Mouse (Mus musculus): Measurements from ENCODE around the gene Sec22b. TPM values are rescaled to one million over a fixed set of nuclear protein-coding genes. Genes with fewer than 3 reads are reported as not detected.

Sec22b gene
- total RNA-seq, 1 experiment = 44.4 TPM

DNA sequence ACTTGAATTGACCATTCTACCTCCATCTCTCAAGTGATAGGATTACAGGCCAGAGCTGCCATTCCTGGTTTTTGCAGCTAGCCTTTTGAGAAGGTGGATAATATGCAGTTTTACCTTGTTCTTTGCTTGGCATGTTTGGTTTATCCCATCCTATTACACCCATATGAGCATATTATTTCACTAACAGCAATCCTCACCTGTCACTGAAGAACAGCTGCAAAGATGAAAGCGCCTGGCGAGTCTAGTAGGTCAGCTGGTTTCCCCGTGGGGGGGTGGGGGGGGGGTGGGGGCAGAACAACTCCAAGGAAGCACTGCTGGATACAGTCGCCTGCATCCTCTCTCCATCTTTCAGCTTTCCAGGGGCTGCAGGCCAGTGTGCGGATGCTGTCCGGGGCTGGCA, 61.0 kb downstream of the Sec22b start:
- H3K9ac ChIP-seq (ENCODE audit: insufficient read depth, low read depth, low read length, poor library complexity, severe bottlenecking) = no peak overlapping the region
- no peaks in the 10 kb centered on the region for H3K36me3 ChIP-seq (ENCODE audit: control insufficient read depth, insufficient read depth, low read length, poor library complexity, severe bottlenecking)
- H3K4me1 ChIP-seq (ENCODE audit: control insufficient read depth in 2 of 2, insufficient read depth in 2 of 2, low read length in 2 of 2, poor library complexity in 1 of 2) = no peaks in the 10 kb centered on the region
- TF ChIP-seq MAFK (IDR thresholded peaks at IDR 0.05; ENCODE audit: insufficient read depth, low read depth, low read length) = no peak
- no peak for TF ChIP-seq ZC3H11A (IDR thresholded peaks at IDR 0.05; ENCODE audit: borderline replicate concordance, low read depth, low read length)
- no peak for TF ChIP-seq ZNF384 (IDR thresholded peaks at IDR 0.05; ENCODE audit: low read depth, low read length)
- TF ChIP-seq HCFC1 (IDR thresholded peaks at IDR 0.05; ENCODE audit: borderline replicate concordance, insufficient read depth, low read length) = no peak
- TF ChIP-seq CHD2 (IDR thresholded peaks at IDR 0.05; ENCODE audit: low read depth, low read length) = no peak
- H3K9me3 ChIP-seq (ENCODE audit: control insufficient read depth, insufficient read depth, low read depth, low read length) = no peaks in the 10 kb centered on the region
- in situ Hi-C loops (cut with MboI; ENCODE audit: low sequenced_read_pairs in 2 of 2, unreplicated experiment in 2 of 2) = no loop called here
- H3K27ac ChIP-seq (ENCODE audit: insufficient read depth, low read depth, low read length, poor library complexity, severe bottlenecking) = no peak overlapping the region
- DNase-seq (ENCODE audit: low read depth, low spot score) = no peak
- H3K4me3 ChIP-seq (ENCODE audit: insufficient read depth in 1 of 2, low read depth in 1 of 2, low read length in 2 of 2, poor library complexity in 1 of 2, severe bottlenecking in 1 of 2) = no peak overlapping the region

DNA sequence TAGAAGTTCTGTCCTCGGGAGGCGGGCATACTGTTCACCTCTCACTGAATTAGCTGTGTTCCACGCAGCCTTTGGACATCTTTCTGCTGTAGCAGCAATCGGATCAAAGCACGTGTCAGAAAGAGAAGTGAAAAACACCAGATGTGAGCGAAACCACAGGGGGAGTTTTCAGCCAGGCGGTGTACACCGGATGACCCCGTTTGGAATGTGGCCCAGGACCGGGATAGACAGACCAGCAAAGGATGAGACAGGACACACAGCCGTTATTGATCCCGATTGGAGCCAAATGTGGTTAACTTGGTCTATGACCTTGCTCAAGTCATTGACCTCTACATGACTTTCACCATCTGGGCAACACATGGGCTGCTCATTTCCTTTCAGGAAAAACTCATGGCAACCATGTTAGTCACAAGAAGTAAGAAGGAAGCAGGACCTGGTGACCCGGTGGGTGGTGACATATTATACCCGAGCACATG, 63.9 kb downstream of the Sec22b start:
- in situ Hi-C loops (cut with MboI; ENCODE audit: low sequenced_read_pairs in 2 of 2, unreplicated experiment in 2 of 2) = no loop called here
- H3K9me3 ChIP-seq (ENCODE audit: control insufficient read depth, insufficient read depth, low read depth, low read length) = no peaks in the 10 kb centered on the region
- no peaks in the 10 kb centered on the region for H3K4me1 ChIP-seq (ENCODE audit: control insufficient read depth in 2 of 2, insufficient read depth in 2 of 2, low read length in 2 of 2, poor library complexity in 1 of 2)
- TF ChIP-seq CHD2 (IDR thresholded peaks at IDR 0.05; ENCODE audit: low read depth, low read length) = no peak
- TF ChIP-seq MAFK (IDR thresholded peaks at IDR 0.05; ENCODE audit: insufficient read depth, low read depth, low read length) = no peak
- TF ChIP-seq HCFC1 (IDR thresholded peaks at IDR 0.05; ENCODE audit: borderline replicate concordance, insufficient read depth, low read length) = no peak
- no peak for TF ChIP-seq ZNF384 (IDR thresholded peaks at IDR 0.05; ENCODE audit: low read depth, low read length)
- no peak for TF ChIP-seq ZC3H11A (IDR thresholded peaks at IDR 0.05; ENCODE audit: borderline replicate concordance, low read depth, low read length)
- no peak for DNase-seq (ENCODE audit: low read depth, low spot score)
- H3K27ac ChIP-seq (ENCODE audit: insufficient read depth, low read depth, low read length, poor library complexity, severe bottlenecking) = no peak overlapping the region
- no peak overlapping the region for H3K9ac ChIP-seq (ENCODE audit: insufficient read depth, low read depth, low read length, poor library complexity, severe bottlenecking)
- H3K36me3 ChIP-seq (ENCODE audit: control insufficient read depth, insufficient read depth, low read length, poor library complexity, severe bottlenecking) = no peaks in the 10 kb centered on the region
- no peak overlapping the region for H3K4me3 ChIP-seq (ENCODE audit: insufficient read depth in 1 of 2, low read depth in 1 of 2, low read length in 2 of 2, poor library complexity in 1 of 2, severe bottlenecking in 1 of 2)

DNA sequence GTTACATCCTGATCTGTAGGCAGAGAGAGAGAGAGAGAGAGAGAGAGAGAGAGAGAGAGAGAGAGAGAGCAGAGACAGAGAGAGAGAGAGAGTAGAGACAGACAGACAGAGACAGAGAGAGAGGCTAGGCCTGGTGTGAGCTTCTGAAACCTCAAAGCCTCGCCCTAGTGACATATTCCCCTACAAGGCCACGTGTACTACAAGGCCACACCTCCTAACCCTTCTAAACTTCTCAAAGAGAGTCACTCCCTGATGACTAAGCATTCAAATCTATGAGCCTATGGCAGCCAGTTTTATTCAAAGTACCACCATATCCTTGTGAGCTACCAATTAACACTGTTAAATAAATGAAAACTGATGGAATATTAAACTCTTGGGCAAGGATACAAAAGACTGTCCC, 66.6 kb downstream of the Sec22b start:
- Histone ChIP-seq H3K9ac (ENCODE audit: insufficient read depth, low read depth, low read length, poor library complexity, severe bottlenecking) (no peak overlapping the region), H3K36me3 (ENCODE audit: control insufficient read depth, insufficient read depth, low read length, poor library complexity, severe bottlenecking) (no peaks in the 10 kb centered on the region), H3K9me3 (ENCODE audit: control insufficient read depth, insufficient read depth, low read depth, low read length) (no peaks in the 10 kb centered on the region), H3K4me3 (ENCODE audit: insufficient read depth in 1 of 2, low read depth in 1 of 2, low read length in 2 of 2, poor library complexity in 1 of 2, severe bottlenecking in 1 of 2) (no peak overlapping the region), H3K27ac (ENCODE audit: insufficient read depth, low read depth, low read length, poor library complexity, severe bottlenecking) (no peak overlapping the region), H3K4me1 (ENCODE audit: control insufficient read depth in 2 of 2, insufficient read depth in 2 of 2, low read length in 2 of 2, poor library complexity in 1 of 2) (no peaks in the 10 kb centered on the region)
- no peak for DNase-seq (ENCODE audit: low read depth, low spot score)
- TF ChIP-seq ZNF384 (IDR thresholded peaks at IDR 0.05; ENCODE audit: low read depth, low read length) (no peak), CHD2 (IDR thresholded peaks at IDR 0.05; ENCODE audit: low read depth, low read length) (no peak), HCFC1 (IDR thresholded peaks at IDR 0.05; ENCODE audit: borderline replicate concordance, insufficient read depth, low read length) (no peak), ZC3H11A (IDR thresholded peaks at IDR 0.05; ENCODE audit: borderline replicate concordance, low read depth, low read length) (no peak), MAFK (IDR thresholded peaks at IDR 0.05; ENCODE audit: insufficient read depth, low read depth, low read length) (no peak)
- in situ Hi-C loops (cut with MboI; ENCODE audit: low sequenced_read_pairs in 2 of 2, unreplicated experiment in 2 of 2) = no loop called here

DNA sequence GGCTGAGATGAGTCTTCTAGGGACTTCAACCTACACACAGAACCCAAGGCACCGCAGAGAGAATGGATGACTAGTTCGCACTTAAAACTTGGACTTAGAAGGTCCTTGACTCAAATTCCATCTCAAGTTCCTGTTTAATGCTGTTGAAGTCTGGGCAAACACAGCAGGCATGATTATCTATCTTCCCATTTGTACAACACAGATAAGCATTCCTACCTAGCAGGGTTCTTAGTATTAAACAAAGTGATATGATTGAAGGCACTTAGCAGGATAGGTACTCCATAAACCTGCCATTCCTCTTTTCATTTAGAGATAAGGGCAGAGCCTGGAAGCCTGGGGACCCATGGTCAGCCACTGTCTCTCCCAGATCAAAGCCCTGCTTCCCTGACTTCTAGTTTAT, 67.2 kb downstream of the Sec22b start:
- H3K9ac ChIP-seq (ENCODE audit: insufficient read depth, low read depth, low read length, poor library complexity, severe bottlenecking) = no peak overlapping the region
- no peaks in the 10 kb centered on the region for H3K4me1 ChIP-seq (ENCODE audit: control insufficient read depth in 2 of 2, insufficient read depth in 2 of 2, low read length in 2 of 2, poor library complexity in 1 of 2)
- no peaks in the 10 kb centered on the region for H3K36me3 ChIP-seq (ENCODE audit: control insufficient read depth, insufficient read depth, low read length, poor library complexity, severe bottlenecking)
- no peak for DNase-seq (ENCODE audit: low read depth, low spot score)
- no peak for TF ChIP-seq HCFC1 (IDR thresholded peaks at IDR 0.05; ENCODE audit: borderline replicate concordance, insufficient read depth, low read length)
- no peak for TF ChIP-seq ZNF384 (IDR thresholded peaks at IDR 0.05; ENCODE audit: low read depth, low read length)
- no peak for TF ChIP-seq MAFK (IDR thresholded peaks at IDR 0.05; ENCODE audit: insufficient read depth, low read depth, low read length)
- TF ChIP-seq ZC3H11A (IDR thresholded peaks at IDR 0.05; ENCODE audit: borderline replicate concordance, low read depth, low read length) = no peak
- no peak for TF ChIP-seq CHD2 (IDR thresholded peaks at IDR 0.05; ENCODE audit: low read depth, low read length)
- H3K9me3 ChIP-seq (ENCODE audit: control insufficient read depth, insufficient read depth, low read depth, low read length) = no peaks in the 10 kb centered on the region
- H3K4me3 ChIP-seq (ENCODE audit: insufficient read depth in 1 of 2, low read depth in 1 of 2, low read length in 2 of 2, poor library complexity in 1 of 2, severe bottlenecking in 1 of 2) = no peak overlapping the region
- in situ Hi-C loops (cut with MboI; ENCODE audit: low sequenced_read_pairs in 2 of 2, unreplicated experiment in 2 of 2) = no loop called here
- no peak overlapping the region for H3K27ac ChIP-seq (ENCODE audit: insufficient read depth, low read depth, low read length, poor library complexity, severe bottlenecking)

DNA sequence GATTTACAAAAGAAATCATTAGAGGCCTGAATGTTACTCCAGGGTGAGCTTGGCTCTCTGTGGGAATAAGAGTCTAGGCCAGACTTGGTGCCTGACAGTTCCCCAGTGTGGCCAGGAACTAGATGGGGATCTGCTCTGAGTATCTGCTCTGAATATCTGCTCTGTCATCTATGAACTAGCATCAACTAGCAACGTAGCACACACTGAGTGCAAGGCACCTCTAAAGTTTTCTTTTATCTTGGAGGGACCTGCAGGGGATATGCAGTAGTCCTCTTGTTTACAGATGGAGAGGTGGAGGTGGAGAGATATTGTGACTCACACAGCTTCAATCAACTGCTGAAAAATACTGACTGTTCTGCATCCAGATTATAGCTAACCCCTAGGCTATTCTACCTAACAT, 68.0 kb downstream of the Sec22b start:
- Histone ChIP-seq H3K9me3 (ENCODE audit: control insufficient read depth, insufficient read depth, low read depth, low read length) (no peaks in the 10 kb centered on the region), H3K4me1 (ENCODE audit: control insufficient read depth in 2 of 2, insufficient read depth in 2 of 2, low read length in 2 of 2, poor library complexity in 1 of 2) (no peaks in the 10 kb centered on the region), H3K36me3 (ENCODE audit: control insufficient read depth, insufficient read depth, low read length, poor library complexity, severe bottlenecking) (no peaks in the 10 kb centered on the region), H3K9ac (ENCODE audit: insufficient read depth, low read depth, low read length, poor library complexity, severe bottlenecking) (no peak overlapping the region), H3K4me3 (ENCODE audit: insufficient read depth in 1 of 2, low read depth in 1 of 2, low read length in 2 of 2, poor library complexity in 1 of 2, severe bottlenecking in 1 of 2) (no peak overlapping the region), H3K27ac (ENCODE audit: insufficient read depth, low read depth, low read length, poor library complexity, severe bottlenecking) (no peak overlapping the region)
- in situ Hi-C loops (cut with MboI; ENCODE audit: low sequenced_read_pairs in 2 of 2, unreplicated experiment in 2 of 2) = no loop called here
- DNase-seq (ENCODE audit: low read depth, low spot score) = no peak
- TF ChIP-seq MAFK (IDR thresholded peaks at IDR 0.05; ENCODE audit: insufficient read depth, low read depth, low read length) (no peak), ZC3H11A (IDR thresholded peaks at IDR 0.05; ENCODE audit: borderline replicate concordance, low read depth, low read length) (no peak), HCFC1 (IDR thresholded peaks at IDR 0.05; ENCODE audit: borderline replicate concordance, insufficient read depth, low read length) (no peak), ZNF384 (IDR thresholded peaks at IDR 0.05; ENCODE audit: low read depth, low read length) (no peak), CHD2 (IDR thresholded peaks at IDR 0.05; ENCODE audit: low read depth, low read length) (no peak)

All from ES-E14 (cell line).